In the genomic region with DNA sequence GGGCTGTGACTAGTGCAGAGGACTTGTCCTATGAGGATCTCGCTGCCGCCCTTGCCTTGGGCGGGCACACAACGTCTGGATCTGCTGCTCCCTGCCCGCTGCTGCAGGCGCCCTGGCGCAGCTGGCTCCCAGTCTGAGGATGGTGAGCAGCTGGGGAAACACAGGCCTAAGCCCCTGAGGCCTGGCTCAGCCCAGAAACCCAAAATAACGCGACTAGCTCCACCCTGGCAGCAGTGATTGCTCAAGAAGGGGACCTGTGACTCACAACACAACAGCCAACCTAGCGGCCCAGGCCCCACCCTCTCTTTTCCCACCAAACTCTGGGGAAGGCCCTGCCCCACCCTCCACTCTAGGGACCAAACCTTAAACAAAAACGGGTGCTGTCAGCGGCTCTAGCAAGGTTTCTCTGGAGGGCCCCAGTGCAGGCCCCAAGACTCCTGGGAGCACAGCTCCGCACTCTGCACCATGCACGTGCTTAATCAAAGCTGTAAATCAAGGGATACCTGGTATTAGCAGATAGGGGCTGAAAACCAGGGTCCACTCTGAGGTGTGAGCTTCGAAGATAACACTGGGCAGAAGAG, we compare ENCODE assay signal across 12 mouse cellular contexts. TPM values are rescaled to one million over a fixed set of nuclear protein-coding genes. Genes with fewer than 3 reads are reported as not detected.
DNase-seq lines count a peak whose midpoint lies in the region; ATAC-seq lines count a peak whose summit lies in the region.
"Had no signal": no experiment of that assay in that cellular context is flagged by ENCODE, and none has a peak within 500 bp of the region (broad histone marks: within the 10 kb centered on the region; RNA-seq: fewer than 3 reads in every experiment).

No protein-coding gene starts in this region.

- 75% methylated on average over 15 of the region's 15 CpGs for WGBS in liver, embryonic 11.5 days
- 81% methylated on average over 15 of the region's 15 CpGs for WGBS in forebrain, embryonic 13.5 days

- no peak overlapping the region for H3K27ac ChIP-seq in liver, embryonic 11.5 days (ENCODE audit: low read depth, low read length)
- no peak overlapping the region for H3K27ac ChIP-seq in forebrain, embryonic 13.5 days

- H3K9me3 ChIP-seq in liver, embryonic 11.5 days (ENCODE audit: control insufficient read depth, low read length) = no peaks in the 10 kb centered on the region
- H3K9me3 ChIP-seq in forebrain, embryonic 13.5 days (replicated peaks) = no peaks in the 10 kb centered on the region

- H3K4me2 ChIP-seq in liver, embryonic 11.5 days = no peak overlapping the region
- H3K4me2 ChIP-seq in forebrain, embryonic 13.5 days = no peak overlapping the region

- peaks cover 9% of the 10 kb centered on the region for H3K4me1 ChIP-seq in liver, embryonic 11.5 days (replicated peaks; ENCODE audit: control insufficient read depth, insufficient read depth, low read length)
- H3K4me1 ChIP-seq in forebrain, embryonic 13.5 days = no peaks in the 10 kb centered on the region

- ATAC-seq in liver, embryonic 11.5 days (replicated peaks; ENCODE audit: low FRiP score) = peak; percentile 56; the same call in 1 of the 2 replicates
- ATAC-seq in forebrain, embryonic 13.5 days = no peak
- ATAC-seq: forebrain, postnatal 0 days had no signal

- H3K4me3 ChIP-seq in liver, embryonic 11.5 days (ENCODE audit: low read depth, low read length) = no peak overlapping the region
- no peak overlapping the region for H3K4me3 ChIP-seq in forebrain, embryonic 13.5 days

- H3K36me3 ChIP-seq in liver, embryonic 11.5 days (ENCODE audit: control insufficient read depth, insufficient read depth, low read length) = no peaks in the 10 kb centered on the region
- no peaks in the 10 kb centered on the region for H3K36me3 ChIP-seq in forebrain, embryonic 13.5 days (ENCODE audit: poor library complexity, severe bottlenecking)

- no peaks in the 10 kb centered on the region for H3K27me3 ChIP-seq in liver, embryonic 11.5 days (replicated peaks; ENCODE audit: control insufficient read depth, insufficient read depth, low read length)
- H3K27me3 ChIP-seq in forebrain, embryonic 13.5 days = no peaks in the 10 kb centered on the region

- DNase-seq in adrenal gland, postnatal 10 days = peak; percentile 22
- DNase-seq in adrenal gland, postnatal 4 days (ENCODE audit: low spot score in 2 of 2) = no peak
- DNase-seq in retina, postnatal 1 day = peak; percentile 24
- no peak for DNase-seq in retina, embryonic 14.5 days (ENCODE audit: low spot score)
- DNase-seq in liver, embryonic 11.5 days (ENCODE audit: low spot score) = no peak
- peak; percentile 46 to 63 for DNase-seq in urinary bladder, postnatal 36 days (ENCODE audit: low spot score in 2 of 2)
- DNase-seq in natural killer cell, adult 2 months (ENCODE audit: low spot score in 2 of 2) = no peak
- DNase-seq: B cell, adult 2 months; cerebellum, postnatal 10 days; forebrain, postnatal 0 days; thymus, postnatal 25 days had no signal

- H3K9ac ChIP-seq in liver, embryonic 11.5 days (ENCODE audit: low read depth, low read length) = no peak overlapping the region
- no peak overlapping the region for H3K9ac ChIP-seq in forebrain, embryonic 13.5 days
- H3K9ac ChIP-seq: forebrain, postnatal 0 days had no signal

RNA-seq across cellular contexts. Expression of gene Atp2b4, which starts 23.1 kb away (rescaled TPM):
- 10 to 100 TPM; 33.3 to 40.3 TPM for total RNA-seq in adrenal gland, postnatal 10 days (2021)
- 10 to 100 TPM; 49.9 to 55.6 TPM for total RNA-seq in adrenal gland, postnatal 4 days (2021)
- 17.1 and 19.6 TPM in 2 replicates for polyA plus RNA-seq in liver, embryonic 11.5 days (2014; fragmentation: Nextera tagmentation; extraction: Ambion mirVana)
- 6.7 and 7.6 TPM in 2 replicates for polyA plus RNA-seq in forebrain, embryonic 13.5 days (2015; fragmentation: Nextera tagmentation; extraction: Ambion mirVana)

Comparison
In these comparisons a context has a peak if more than half of its experiments do, and no peak if none do; other contexts are left out.
1. DNase-seq: peak in adrenal gland, postnatal 10 days (single experiment), retina, postnatal 1 day (single experiment) and urinary bladder, postnatal 36 days (2 of 2); none in adrenal gland, postnatal 4 days (0 of 2), retina, embryonic 14.5 days (single experiment), liver, embryonic 11.5 days (single experiment) and natural killer cell, adult 2 months (0 of 2).